13 mouse cellular contexts compared by ENCODE assay signal in genomic region chrX:99403521-99404149, GRCm38 (mm10).
DNase-seq lines count a peak whose midpoint lies in the region; ATAC-seq lines count a peak whose summit lies in the region.
"Had no signal": no experiment of that assay in that cellular context is flagged by ENCODE, and none has a peak within 500 bp of the region (broad histone marks: within the 10 kb centered on the region; RNA-seq: fewer than 3 reads in every experiment).

No protein-coding gene starts in this region.

- H3K4me2 ChIP-seq in heart, embryonic 15.5 days = no peak overlapping the region
- H3K4me2 ChIP-seq in lung, embryonic 16.5 days (ENCODE audit: low read depth, low read length) = no peak overlapping the region
- no peak overlapping the region for H3K4me2 ChIP-seq in embryonic facial prominence, embryonic 13.5 days

- peak; percentile 21 for DNase-seq in embryo, embryonic 11 days
- no peak for DNase-seq in embryo, embryonic 10 days (ENCODE audit: low spot score)
- no peak for DNase-seq in heart, adult 8-10 months (ENCODE audit: low spot score)
- no peak for DNase-seq in lung, postnatal 14 days
- no peak for DNase-seq in yolk sac, embryonic 10.5 days (ENCODE audit: low spot score)
- DNase-seq: gastrocnemius, postnatal 25 days; layer of hippocampus, postnatal 36 days; right cerebral cortex, adult 18-20 months had no signal

- H3K4me3 ChIP-seq in heart, embryonic 15.5 days = no peak overlapping the region
- no peak overlapping the region for H3K4me3 ChIP-seq in lung, embryonic 16.5 days (ENCODE audit: low read length)
- H3K4me3 ChIP-seq in embryonic facial prominence, embryonic 13.5 days = no peak overlapping the region

- no peaks in the 10 kb centered on the region for H3K36me3 ChIP-seq in heart, embryonic 15.5 days
- no peaks in the 10 kb centered on the region for H3K36me3 ChIP-seq in lung, embryonic 16.5 days (ENCODE audit: control insufficient read depth, insufficient read depth, low read length)
- no peaks in the 10 kb centered on the region for H3K36me3 ChIP-seq in embryonic facial prominence, embryonic 13.5 days

- H3K9ac ChIP-seq in heart, embryonic 15.5 days = no peak overlapping the region
- no peak overlapping the region for H3K9ac ChIP-seq in lung, embryonic 16.5 days (ENCODE audit: low read length)
- no peak overlapping the region for H3K9ac ChIP-seq in embryonic facial prominence, embryonic 13.5 days

- 53% methylated on average over 6 of the region's 6 CpGs for WGBS in heart, embryonic 15.5 days
- WGBS in lung, embryonic 16.5 days = 56% methylated on average over 6 of the region's 6 CpGs
- 40% methylated on average over 6 of the region's 6 CpGs for WGBS in embryonic facial prominence, embryonic 13.5 days

- no peak overlapping the region for H3K27ac ChIP-seq in heart, embryonic 15.5 days
- no peak overlapping the region for H3K27ac ChIP-seq in lung, embryonic 16.5 days (ENCODE audit: low read length)
- peak overlapping the region; percentile 72 for H3K27ac ChIP-seq in embryonic facial prominence, embryonic 13.5 days
- H3K27ac ChIP-seq: macrophage had no signal

- ATAC-seq in heart, embryonic 15.5 days (replicated peaks; ENCODE audit: insufficient number of reproducible peaks, insufficient read depth, low FRiP score, low read depth) = 0 out of 2 replicates have a peak, but pooled peaks have one; percentile 31
- 0 out of 2 replicates have a peak, but pooled peaks have one; percentile 34 for ATAC-seq in lung, embryonic 16.5 days (ENCODE audit: low read depth)
- ATAC-seq in embryonic facial prominence, embryonic 13.5 days (ENCODE audit: insufficient number of reproducible peaks, insufficient read depth, low FRiP score, low TSS enrichment, low read depth) = peak; percentile 71

- no peaks in the 10 kb centered on the region; the same call in 1 of the 2 replicates for H3K4me1 ChIP-seq in heart, embryonic 15.5 days (replicated peaks)
- H3K4me1 ChIP-seq in lung, embryonic 16.5 days (replicated peaks; ENCODE audit: control insufficient read depth, insufficient read depth, low read length) = no peaks in the 10 kb centered on the region
- H3K4me1 ChIP-seq in embryonic facial prominence, embryonic 13.5 days = peaks cover 13% of the 10 kb centered on the region

- 0 out of 2 replicates have a peak, but pooled peaks cover 10% of the 10 kb centered on the region for H3K27me3 ChIP-seq in heart, embryonic 15.5 days
- peaks cover 4% of the 10 kb centered on the region for H3K27me3 ChIP-seq in lung, embryonic 16.5 days (ENCODE audit: control insufficient read depth, insufficient read depth, low read depth, low read length)
- H3K27me3 ChIP-seq in embryonic facial prominence, embryonic 13.5 days = peaks cover 58% of the 10 kb centered on the region
- H3K27me3 ChIP-seq: CH12.LX had no signal

- no peaks in the 10 kb centered on the region for H3K9me3 ChIP-seq in heart, embryonic 15.5 days (replicated peaks)
- no peaks in the 10 kb centered on the region for H3K9me3 ChIP-seq in lung, embryonic 16.5 days (ENCODE audit: control insufficient read depth, low read length)
- no peaks in the 10 kb centered on the region for H3K9me3 ChIP-seq in embryonic facial prominence, embryonic 13.5 days
